Mouse (Mus musculus): Measurements from ENCODE around the gene Rint1. TPM values are rescaled to one million over a fixed set of nuclear protein-coding genes. Genes with fewer than 3 reads are reported as not detected.

The Rint1 gene
- 10 to 100 TPM; 22.2 to 28.9 TPM for polyA plus RNA-seq (2017; shearing (Covaris generic))

GRCm38 (mm10) chr5:23787536-23788389 lies at the start of gene Rint1:
Gene Rint1 (plus strand): TSS chr5:23787711.

DNA sequence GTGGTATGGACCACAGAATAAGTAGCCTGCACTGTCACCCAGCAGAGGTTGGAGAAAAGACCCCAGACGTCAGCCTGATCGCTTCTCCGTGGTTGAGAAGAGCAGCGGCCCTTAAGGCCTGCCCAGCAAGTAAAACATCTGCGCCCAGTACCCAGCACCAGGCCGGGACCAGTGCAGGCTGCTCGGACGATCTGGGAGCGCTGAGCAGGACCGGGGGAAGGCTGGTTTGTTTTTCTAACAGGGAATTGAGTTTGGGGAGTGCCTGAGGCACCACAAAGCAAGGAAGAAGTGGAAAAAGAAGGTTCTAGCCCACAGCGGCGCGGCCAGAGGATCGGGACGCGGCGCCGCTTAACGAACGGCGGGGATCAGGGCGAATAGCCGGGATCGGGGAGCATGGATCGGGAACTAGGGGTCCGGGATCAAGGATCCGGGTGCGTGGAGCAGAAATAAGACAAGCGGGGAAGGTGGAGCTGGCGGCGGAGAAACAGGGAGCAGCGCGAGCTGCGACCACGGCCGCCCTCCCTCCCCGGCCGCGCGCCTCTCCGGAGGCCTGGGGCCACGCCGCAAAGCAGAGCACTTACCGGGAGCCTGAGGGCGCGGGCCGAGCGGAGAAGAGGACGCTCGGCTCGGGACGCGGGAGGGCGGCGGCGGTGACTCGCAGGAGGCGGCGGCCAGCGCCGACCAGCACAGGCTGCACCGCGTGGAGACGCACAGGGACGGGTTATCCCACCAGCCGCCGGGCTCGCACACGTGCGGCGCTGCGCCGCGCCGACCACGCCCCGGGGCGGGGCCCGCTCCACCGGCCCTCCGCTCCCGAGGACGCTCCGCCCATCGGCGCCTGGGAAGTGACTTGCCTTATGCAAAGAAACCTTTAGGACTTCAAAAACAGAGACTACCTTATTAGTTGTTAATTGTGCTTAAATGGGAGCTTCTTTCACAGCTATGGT lies 4.3 kb upstream of the Rint1 start, which contains the start of gene Pus7:
TSS of gene Pus7 (minus strand) at position 781 of the 947 bp plus-strand sequence.

DNA sequence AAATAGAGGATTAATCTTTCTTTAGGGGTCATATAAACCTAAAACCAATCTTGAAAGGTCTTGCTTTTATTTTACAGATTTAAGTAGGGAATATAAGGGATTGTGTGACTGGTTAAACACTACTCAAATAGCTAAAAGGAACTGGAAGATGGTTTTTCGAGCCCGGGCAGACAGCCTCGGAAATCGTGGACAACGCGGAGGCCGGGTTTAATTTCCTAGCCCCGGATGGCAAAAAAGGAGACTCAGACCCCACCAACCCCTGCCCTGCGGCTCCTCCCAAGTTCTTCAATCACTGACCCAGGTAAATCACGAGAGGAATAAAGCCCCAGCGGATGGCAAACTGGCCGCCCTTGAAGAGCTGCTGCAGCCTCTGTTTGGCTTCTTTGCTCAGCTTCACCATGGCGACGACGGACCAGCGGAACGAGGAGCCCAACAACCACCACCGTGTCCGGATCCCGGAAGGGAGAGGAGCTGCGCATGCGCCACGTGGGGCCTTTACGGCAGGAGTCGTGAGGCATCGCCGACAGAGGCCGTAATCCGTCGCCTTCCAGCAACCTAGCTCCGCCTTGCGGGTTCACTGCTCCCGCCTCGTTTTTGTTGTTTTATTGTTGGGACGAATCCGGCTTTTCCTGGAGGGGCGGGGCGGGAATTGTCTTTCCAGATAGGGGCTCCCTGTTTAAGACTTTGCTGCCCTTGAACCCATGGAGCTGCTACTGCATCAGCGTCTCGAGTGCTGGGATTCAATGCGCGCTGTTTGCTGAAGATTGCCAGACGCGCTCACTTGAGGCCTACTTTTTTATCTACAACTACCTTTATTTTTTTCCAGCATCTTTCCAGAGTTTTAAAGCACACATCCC lies 56.4 kb downstream of the Rint1 start, which contains the start of gene Tomm7:
TSS of gene Tomm7 (minus strand) at position 488 of the 857 bp plus-strand sequence.

Other genes with a start within 250 kb of the Rint1 start
- gene Srpk2, start 103.1 kb upstream of the Rint1 start, polyA plus RNA-seq (2017; shearing (Covaris generic)), result 10 to 100 TPM; 47.2 to 56.6 TPM
- gene Pus7, start 4.0 kb upstream of the Rint1 start, polyA plus RNA-seq (2017; shearing (Covaris generic)), result 10 to 100 TPM; 17.6 to 26.8 TPM
- gene Tomm7, start 56.5 kb downstream of the Rint1 start, polyA plus RNA-seq (2017; shearing (Covaris generic)), result 10 to 100 TPM; 62.8 to 70.6 TPM
- gene Fam126a, start 243.0 kb downstream of the Rint1 start, polyA plus RNA-seq (2017; shearing (Covaris generic)), result 10 to 100 TPM; 17.3 to 18.6 TPM

Data from inflammation-experienced regulatory T-cells (primary cell).